Mouse (Mus musculus): ENCODE measurements around the gene Nfe2l2.

Gene Nfe2l2

DNA sequence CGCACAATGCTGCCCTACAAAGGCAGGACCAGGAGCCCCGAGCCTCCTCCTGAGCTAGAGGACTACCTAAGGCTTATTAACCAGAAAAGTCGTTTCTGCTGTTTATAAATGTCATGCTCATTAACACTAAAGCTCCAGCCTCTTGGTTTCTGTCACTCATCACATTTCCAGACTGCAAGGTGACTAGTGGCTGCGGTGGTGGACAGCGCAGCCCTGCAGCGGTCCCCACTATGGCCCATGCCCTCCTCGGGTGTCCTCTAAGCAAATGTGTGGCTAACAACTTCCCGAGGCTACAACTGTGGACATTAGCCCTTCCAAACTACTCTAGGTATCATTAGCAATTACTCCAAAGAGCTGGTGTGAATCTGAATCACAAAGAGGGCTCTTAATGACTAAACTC is 13.1 kb downstream of the Nfe2l2 start:
- in situ Hi-C loops (cut with MboI; ENCODE audit: unreplicated experiment in 2 of 2), result no loop called here

- in situ Hi-C loops (cut with MboI; ENCODE audit: unreplicated experiment in 2 of 2), result no loop called here
Measured at GRCm38 (mm10) chr2:75690656-75691055, 13.8 kb downstream of the Nfe2l2 start.

DNA sequence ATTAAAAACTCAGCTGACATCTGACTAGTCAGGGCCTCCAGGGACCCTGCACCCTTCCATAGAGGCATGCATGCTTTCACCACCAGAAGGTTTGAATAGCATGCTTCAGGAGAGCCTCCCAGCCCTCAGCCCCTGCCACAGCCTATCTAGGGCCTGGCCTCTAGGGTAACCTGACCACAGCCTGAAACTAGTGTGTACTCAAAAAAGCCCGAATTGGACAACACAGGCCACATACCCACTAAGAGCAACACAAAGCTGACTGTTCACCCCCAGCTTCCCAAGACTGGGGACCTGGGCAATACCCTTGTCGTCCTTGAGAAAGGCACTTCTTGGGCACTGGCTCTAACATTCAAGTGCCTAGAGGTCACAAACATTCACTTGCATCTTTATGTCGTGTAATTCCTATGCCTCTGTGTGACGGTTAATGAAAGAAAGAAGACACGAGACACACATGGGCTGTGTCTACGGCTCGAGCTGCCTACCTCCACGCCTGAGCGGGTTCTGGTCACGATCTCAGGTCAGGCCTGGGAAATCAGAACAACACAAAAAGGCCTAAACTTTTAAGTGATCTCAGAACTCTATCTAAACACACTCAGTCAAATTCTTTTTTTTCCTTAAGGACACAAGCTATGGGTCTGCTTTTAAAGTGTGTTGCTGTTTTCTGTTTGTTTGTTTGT is 14.8 kb downstream of the Nfe2l2 start:
- in situ Hi-C loops (cut with MboI; ENCODE audit: unreplicated experiment in 2 of 2), result no loop called here

- in situ Hi-C loops (cut with MboI; ENCODE audit: unreplicated experiment in 2 of 2), result no loop called here
Measured at GRCm38 (mm10) chr2:75688901-75689300, 15.5 kb downstream of the Nfe2l2 start.

DNA sequence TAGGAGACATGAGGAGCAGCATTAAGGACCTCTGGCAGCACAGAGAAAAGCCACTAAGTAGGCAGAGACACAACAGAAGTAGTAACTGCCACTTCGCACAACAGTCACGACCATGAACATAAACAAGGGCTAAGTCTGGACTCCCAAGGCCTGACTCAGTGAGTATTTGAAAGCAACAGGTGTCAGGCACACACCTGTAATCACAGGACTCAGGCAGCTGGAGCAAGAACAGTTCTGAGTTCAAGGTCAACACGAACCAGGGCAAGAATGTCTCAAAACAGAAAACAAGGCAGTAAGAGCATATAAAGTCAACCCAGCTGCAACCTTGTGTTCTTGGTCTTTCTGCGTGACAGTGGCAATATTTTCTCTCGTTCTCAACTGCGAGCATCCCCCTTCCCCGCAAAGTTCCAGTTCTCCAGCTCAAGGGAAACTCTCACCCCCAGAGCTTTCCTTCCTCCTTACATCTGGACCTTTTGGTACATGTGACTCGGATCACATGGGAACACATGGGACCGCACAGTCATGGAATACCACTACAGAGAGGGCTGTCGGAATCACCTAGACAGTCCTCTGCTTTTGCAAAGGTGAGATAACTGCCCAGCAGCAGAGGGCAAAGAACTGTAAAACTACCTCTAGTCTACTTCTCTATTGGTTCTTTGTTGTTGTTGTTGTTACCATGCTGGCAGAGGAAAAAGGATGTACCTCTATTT is 17.2 kb downstream of the Nfe2l2 start:
- in situ Hi-C loops (cut with MboI; ENCODE audit: unreplicated experiment in 2 of 2), result no loop called here

DNA sequence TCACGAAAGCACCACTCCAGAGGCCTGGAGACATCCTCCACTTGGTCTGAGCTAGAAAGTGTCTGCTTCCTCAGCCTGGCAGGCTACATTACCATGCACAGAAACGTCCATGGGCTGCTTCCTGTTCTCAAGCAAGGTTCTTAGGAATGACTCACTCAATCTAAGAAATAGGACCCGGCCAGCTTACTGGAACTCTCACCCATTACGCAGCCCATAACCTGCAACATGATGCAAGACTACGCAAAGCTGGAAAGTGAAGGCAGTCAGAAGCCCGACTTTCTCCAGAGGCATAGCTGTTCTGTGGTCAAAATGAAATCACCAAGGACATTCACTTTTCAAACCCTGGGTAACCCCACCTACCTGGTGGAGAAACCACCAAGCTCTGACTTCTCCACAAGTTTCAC is 19.0 kb downstream of the Nfe2l2 start:
- in situ Hi-C loops (cut with MboI; ENCODE audit: unreplicated experiment in 2 of 2), result no loop called here

GRCm38 (mm10) chr2:75684526-75684925 is 19.9 kb downstream of the Nfe2l2 start:
- in situ Hi-C loops (cut with MboI; ENCODE audit: unreplicated experiment in 2 of 2), result no loop called here

DNA sequence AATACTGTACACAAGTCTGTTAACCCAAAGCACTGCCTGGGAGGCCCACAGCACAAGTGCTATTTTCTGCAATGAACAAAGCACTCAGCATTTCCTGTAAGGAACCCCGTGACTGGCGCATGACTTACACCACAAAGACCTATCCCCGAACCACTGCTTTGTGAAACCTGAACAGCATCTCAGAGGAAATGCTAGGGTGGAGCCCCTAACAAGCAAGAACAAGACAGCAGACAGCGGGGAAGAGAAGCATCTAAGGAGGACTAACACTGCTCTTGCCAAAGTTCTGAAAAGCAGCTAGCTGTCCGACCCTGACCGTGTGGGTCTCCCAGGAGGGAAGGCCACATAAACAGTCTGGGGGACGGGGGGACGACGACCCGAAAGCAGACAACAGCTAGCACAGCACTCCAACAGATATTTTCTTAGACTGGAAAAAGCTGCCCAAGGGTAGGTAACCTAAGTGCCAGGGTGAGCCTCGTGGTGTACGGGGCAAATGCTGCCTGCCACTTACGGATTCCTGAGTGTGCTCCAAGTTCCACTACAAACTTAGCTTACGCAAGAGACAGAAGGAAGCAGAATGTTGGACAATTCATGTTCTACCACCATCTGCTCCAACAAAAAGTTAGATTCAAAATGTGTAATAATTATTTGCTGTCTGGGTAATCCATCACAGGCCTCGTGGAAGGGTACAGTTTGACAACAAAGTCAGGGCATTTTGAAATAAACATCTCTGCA is 21.3 kb downstream of the Nfe2l2 start:
- in situ Hi-C loops (cut with MboI; ENCODE audit: unreplicated experiment in 2 of 2), result no loop called here

- in situ Hi-C loops (cut with MboI; ENCODE audit: unreplicated experiment in 2 of 2), result no loop called here
Measured at GRCm38 (mm10) chr2:75681439-75681838, 23.0 kb downstream of the Nfe2l2 start.

DNA sequence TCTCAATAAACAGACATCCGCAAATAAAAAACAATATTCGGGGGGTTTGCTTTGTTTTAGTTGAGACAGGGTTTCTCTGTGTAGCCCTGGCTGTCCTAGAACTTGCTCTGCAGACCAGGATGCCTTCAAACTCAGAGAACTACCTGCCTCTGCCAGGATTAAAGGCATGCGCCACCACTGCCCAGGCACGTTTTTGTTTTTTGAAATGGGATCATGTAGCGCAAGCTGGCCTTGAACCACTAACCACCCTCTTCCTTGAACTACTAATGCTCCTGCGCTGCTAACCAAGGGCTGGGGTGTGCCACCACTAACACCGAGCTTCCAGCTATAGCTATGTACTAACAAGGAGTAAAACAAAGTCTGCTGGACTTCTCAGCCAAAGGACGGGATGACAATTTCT is 24.5 kb downstream of the Nfe2l2 start:
- in situ Hi-C loops (cut with MboI; ENCODE audit: unreplicated experiment in 2 of 2), result loop anchor here in 1 of 2 experiments (5.0 kb wide), 1 partner anchor 102 kb away; no protein-coding TSS in a partner anchor

DNA sequence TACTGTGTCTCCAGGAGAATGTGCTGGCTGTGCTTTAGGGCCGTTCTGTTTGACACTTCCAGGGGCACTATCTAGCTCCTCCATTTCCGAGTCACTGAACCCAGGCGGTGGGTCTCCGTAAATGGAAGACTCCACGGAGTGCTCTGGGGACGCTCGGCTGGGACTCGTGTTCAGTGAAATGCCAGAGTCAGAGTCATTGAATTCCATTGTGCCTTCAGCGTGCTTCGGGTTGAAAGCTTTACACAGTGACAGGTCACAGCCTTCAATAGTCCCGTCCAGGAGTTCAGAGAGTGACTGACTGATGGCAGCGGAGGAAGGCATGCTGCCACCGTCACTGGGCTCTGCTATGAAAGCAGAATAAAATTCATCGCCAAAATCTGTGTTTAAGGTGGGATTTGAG is 27.9 kb downstream of the Nfe2l2 start:
- in situ Hi-C loops (cut with MboI; ENCODE audit: unreplicated experiment in 2 of 2), result loop anchor here in 1 of 2 experiments (5.0 kb wide), 1 partner anchor 106 kb away; no protein-coding TSS in a partner anchor

GRCm38 (mm10) chr2:75672561-75672960 is 31.9 kb downstream of the Nfe2l2 start:
- in situ Hi-C loops (cut with MboI; ENCODE audit: unreplicated experiment in 2 of 2), result no loop called here

- in situ Hi-C loops (cut with MboI; ENCODE audit: unreplicated experiment in 2 of 2), result no loop called here
Measured at GRCm38 (mm10) chr2:75671337-75671660, 33.1 kb downstream of the Nfe2l2 start.

DNA sequence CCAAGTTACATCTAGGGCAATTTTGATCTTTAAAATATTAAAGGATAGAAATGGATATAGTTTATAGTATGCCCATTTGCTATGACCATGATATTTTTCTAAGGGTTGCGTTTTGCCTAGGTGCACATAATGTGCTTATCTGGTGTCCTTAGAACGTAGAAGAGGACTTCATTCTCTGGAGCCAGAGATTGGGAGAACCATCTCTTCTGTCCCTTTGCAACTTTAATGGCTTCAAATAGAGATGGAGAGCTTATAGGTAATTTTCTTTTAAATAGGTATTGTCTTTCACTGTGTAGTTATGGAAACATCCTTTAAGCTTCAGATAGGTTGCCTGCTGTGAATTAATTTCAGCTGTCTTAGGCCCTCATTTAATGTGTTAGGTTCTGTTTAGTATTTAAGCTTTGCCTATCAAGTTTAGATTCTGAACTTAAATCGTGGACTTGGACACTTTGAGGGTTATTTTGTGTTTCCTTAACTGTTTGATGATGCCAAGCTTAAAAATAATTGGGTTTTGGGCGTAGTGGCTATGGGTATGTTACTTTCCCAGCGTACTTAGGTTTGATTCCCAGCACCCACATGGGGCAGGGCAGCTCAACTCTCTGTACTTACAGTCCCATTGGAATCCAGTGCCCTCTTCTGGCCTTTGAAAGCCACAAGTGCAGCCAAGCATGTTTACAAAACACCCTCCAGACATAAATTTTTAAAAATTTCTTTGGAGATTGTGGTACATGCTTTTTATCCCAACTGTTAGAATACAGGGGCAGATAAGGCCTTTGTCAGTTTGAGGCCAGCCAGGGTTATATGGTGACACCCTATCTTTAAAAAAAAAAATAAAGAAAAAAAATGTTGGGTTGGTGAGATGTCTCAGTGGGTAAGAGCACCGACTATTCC is 33.8 kb downstream of the Nfe2l2 start:
- in situ Hi-C loops (cut with MboI; ENCODE audit: unreplicated experiment in 2 of 2), result no loop called here

DNA sequence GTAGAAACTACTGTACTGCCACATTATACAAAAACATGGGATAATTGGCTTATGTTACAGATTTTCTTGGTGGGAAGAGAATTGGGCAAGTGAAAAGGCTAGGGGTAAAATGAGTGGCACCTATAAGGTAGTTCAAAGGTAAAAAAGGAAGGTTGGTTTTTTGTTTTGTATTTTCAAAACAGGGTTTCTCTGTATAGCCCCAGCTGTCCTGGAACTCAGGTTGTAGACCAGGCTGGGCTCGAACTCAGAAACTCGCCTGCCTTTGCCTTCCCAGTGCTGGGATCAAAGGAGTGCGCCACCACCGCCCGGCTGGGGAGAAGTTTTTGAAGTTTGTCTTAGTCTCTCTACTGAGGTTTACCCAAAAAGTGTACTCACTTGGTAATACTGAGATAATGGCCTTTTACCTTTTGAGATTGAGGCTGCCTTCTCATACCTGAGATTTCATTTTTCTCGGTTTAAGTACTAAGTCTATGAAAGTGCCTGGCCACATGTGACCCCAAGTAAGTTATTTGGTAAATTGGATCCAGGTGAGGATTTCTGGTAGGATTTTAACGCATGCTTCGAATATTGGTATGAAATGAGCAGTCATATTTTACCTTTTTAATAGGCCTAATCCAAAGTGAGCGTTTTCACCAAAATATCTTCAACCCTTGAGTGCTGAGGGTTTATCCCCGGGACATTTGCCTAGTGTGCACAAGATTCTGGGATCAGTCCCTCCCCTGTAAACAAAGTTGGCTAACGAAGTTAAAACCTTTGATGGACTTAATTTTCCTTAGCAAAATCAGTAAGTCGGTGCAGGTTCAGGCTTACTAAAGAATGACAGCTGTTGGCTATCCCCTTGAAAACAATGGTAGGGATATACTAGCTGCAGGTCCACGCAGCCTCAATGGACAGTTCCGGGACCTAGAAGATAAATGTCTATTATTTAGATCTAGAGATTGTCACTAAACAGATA is 34.7 kb downstream of the Nfe2l2 start:
- in situ Hi-C loops (cut with MboI; ENCODE audit: unreplicated experiment in 2 of 2), result no loop called here

DNA sequence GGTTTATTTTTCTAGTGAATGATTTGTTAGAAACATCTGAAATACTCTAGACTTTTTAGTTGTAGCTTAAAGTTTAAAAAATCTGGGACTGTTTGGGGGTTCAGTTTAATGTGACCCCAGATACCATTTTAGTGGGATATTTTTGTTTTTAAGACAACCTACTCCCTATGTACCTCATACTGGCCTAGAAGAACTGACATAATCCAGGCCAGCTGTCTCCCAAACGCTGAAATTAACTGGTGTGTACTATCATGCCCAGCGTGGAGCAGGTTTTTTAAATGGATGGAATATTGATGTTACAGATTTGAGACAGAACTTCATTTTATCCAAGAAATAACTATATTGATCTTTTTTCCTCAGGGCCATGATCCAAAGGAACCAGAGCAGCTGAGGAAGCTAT is 43.3 kb downstream of the Nfe2l2 start:
- in situ Hi-C loops (cut with MboI; ENCODE audit: unreplicated experiment in 2 of 2), result no loop called here

DNA sequence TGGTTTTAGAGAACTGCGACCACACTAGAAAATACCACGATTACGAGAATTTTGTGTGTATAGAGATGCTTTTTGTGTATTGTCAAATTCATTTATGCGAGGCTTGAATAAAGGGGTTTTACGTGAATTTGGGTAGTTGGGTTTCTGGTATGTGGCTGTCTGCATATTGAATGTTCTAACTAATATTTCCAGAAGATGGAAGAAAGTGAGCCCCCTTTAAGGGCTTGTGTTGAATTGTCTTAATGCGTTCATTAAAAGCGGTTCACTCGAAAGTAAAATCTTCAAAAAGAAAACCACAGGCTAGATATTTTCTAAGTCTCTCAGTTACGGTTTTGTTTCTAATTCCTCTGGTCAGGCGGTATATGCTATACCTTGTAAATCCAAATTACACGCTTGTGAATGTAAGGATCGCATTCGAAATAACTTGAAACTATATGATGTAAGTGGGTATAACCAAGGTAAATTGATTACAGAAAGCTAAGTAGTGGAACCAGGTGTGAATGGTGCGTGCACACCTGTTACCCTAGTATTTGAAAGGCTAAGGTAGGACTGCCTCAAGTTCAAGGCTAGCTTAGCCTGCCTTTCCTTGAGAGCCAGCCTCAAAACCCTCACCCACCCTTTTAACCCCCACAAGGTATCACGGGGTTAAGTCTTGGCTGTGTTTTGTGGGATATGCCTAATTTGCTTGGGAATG is 44.0 kb downstream of the Nfe2l2 start:
- in situ Hi-C loops (cut with MboI; ENCODE audit: unreplicated experiment in 2 of 2), result no loop called here

DNA sequence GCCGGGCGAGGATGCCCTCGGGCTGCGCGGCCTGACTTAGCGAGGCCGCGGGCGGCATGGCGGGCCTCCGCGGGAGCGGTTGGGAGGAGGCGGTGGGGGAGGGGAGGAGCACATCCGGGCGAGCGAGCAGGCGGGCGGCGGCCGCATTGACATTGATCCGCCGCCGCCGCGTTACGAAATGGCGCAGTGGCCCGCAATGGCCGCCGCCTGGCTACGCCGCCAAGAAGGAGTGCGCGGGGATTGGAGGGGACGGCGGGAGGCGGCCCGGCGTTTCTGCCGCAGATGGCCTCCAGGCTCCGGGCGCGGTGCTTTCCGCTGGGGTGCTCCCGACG is 44.8 kb downstream of the Nfe2l2 start:
- in situ Hi-C loops (cut with MboI; ENCODE audit: unreplicated experiment in 2 of 2), result loop anchor here in 1 of 2 experiments (10.0 kb wide), 1 partner anchor 45 kb away; the partner anchor contains the start of gene Nfe2l2

All from v-Abl transformed pro-B cells (cell line).